Mouse (Mus musculus) heart, adult 2 months (tissue): ENCODE measurements around the gene Helb.

Experiments
- CTCF ChIP-seq: fragments of 200-600 bp; IDR thresholded peaks from 2 replicates; pipeline ENCODE4 v1.8.1; 2022; ENCODE audit warnings: antibody characterized with exemption, mild to moderate bottlenecking, moderate library complexity
- POLR2A ChIP-seq: fragments of 200-500 bp; IDR thresholded peaks from 2 replicates; pipeline ENCODE4 v1.6.1; 2011; ENCODE audit warnings: mild to moderate bottlenecking, low read depth, low read length, control low read depth; ENCODE audit not compliant: insufficient read depth

DNA sequence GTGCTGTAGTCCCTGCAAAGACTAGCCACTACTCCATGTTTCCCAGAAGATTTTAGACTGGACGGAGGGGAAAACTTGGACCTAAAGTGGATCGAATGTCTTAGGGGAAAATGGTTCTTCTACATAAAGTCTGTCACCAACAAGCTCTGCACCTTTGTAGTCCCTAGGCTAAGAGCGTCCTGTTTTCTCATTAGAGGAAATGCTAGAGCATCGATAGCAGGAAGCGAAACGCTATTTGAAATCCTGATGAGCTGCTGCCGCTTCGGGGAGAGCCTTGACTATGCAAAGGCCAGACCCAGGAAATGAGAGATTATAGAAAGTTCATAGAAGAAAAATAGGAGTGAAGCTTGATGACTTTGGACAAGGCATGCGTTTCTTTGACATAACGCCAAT, 12.7 kb upstream of the Helb start:
- TF ChIP-seq CTCF (no peak), POLR2A (no peak)
